Mouse (Mus musculus): ENCODE results near the gene Zc3h7b.
A peak's percentile ranks its signal among the peaks of the same experiment; 100 is the strongest.
"Not testable (repeated sequence)": the region's sequence is repeated elsewhere in the genome, so short reads cannot be mapped to it uniquely, and the experiment has no call there.

Zc3h7b gene

DNA sequence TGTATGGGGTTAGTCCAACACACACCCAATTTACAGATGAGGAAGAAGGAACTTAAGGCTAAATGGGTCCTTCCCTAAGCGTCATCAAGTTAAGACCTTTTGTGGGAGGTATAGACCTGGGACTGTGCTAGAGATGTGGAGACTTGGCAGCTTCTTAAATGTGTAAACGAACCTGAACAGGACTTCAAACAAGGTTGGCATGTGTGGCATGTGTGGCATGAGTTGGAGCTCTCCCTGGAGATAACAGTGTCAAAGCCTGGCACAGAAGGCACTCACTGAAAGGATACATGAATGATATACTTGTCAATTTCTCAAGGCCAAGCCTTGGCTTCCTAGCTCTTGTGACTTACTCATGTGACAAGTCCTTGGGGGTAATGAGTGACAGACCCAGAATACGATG is 5.6 kb upstream of the Zc3h7b start:
- no peak for DNase-seq (ENCODE audit: low spot score in 2 of 2)

DNA sequence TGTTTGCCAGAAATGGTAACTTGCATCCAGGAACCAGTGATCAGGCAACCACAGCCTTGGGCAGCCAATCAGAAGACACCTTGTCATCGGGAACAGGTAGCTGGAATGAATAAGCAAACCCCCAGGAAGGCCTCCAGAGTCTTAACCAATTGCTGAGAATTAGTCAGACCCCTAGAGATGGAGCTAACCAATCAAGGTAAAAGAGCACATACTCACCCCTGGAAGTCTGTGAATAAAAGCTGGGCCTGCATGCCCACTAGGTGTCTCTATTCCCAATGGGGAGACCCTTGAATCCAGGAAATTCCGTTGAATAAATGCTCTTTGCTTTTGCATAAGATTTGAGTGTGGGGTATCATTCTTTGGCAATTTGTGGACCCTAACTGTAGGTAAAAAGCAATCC is 4.9 kb upstream of the Zc3h7b start:
- DNase-seq (ENCODE audit: low spot score in 2 of 2), result no peak

DNA sequence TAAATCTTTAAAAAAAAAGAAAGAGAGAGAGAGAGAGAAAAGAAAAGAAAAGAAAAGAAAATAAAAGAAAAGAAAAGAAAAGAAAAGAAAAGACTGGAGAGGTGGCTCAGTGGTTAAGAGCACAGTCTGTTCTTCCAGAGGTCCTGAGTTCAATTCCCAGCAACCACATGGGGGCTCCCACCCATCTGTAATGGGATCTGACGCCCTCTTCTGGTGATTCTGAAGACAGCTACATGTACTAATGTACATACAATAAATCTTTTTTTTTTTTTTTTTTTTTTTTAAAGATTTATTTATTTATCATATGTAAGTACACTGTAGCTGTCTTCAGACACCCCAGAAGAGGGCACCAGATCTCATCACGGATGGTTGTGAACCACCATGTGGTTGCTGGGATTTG is 2.5 kb upstream of the Zc3h7b start:
- not testable (repeated sequence) for DNase-seq (ENCODE audit: low spot score in 2 of 2)

DNA sequence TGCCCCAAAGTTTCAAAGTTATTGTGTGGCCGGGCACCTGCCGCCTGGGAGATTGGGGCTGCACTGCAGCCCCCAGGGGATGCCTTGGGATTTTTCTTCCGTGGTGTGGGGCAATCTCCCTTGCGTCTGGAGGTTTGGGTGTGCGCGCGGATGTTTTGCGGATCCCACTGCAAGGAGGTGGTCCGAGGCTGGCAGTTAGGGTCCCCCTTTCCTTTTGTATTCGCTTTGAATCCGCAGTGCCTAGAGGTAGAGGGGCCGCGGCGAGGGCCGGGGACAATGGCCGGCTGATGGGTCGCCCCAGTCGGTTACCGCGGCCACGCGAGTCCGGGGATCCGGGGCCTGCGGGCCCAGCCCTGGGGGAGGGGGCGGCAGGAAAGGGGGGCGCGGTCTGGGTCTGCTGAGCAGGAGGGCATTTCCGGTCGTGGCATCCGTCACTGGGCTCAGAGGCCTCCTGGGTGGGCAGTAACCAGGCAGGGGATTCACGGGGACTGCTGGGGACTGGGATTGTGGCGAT is 801 bp downstream of the Zc3h7b start:
- DNase-seq (ENCODE audit: low spot score in 2 of 2), result peak; percentile 67 to 82

DNA sequence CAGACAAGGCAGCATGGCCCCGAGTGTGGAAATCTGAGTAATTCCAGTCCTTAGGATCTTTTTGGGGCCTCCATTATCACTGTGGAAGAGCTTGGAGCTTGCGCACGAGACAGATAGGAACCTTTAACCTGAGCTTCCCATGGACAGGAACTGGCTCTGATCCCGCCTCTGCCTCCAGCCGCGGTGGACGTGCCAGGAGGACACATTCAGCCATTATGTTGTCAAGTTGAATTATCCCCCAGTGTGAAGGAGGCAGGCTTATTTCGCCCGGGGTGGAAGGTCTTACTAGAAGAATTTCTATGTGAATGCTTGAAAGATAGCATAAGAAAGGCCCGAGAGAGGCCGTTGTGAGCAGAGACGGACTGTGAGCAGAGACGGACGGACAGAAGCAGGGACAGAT is 4.9 kb downstream of the Zc3h7b start:
- DNase-seq (ENCODE audit: low spot score in 2 of 2), result no peak

DNA sequence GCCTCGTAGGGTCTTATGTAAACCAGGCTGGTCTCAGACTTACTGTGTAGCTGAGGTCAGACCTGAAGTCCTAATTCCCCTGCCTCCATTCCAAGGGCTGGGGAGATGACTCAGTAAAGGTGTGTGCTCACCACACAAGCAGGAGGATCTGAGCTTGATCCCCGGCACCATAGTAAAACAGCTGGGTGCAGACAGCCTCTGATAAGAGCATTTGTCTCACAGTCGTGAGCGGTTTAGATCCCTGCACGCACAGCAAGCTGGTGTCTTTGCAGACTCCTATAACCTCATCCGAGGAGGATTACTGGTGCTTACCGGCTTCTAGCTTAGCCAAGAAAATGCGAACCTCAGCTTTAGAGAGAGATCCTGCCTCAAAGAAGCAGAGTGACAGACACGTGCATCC is 8.8 kb downstream of the Zc3h7b start:
- DNase-seq (ENCODE audit: low spot score in 2 of 2), result no peak

DNA sequence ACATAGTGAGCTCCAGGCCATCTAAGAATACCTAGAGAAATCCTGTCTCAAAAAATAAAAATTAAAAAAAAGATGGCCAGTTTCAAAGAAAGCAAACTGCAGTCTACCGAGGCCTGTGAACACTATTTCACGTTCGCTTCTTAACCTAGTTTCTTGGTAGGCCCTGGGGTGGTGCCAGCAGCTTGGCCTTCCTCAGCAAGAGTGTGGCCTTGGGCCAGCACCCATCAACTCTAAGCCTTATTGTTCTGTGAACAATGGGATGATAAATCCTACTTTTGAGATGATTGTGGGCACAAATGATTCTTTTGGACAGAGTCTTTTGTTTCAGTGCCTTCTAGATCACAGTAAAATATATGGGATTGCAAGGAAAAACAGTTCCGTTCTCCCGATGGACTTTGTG is 13.8 kb downstream of the Zc3h7b start:
- DNase-seq (ENCODE audit: low spot score in 2 of 2), result no peak

DNA sequence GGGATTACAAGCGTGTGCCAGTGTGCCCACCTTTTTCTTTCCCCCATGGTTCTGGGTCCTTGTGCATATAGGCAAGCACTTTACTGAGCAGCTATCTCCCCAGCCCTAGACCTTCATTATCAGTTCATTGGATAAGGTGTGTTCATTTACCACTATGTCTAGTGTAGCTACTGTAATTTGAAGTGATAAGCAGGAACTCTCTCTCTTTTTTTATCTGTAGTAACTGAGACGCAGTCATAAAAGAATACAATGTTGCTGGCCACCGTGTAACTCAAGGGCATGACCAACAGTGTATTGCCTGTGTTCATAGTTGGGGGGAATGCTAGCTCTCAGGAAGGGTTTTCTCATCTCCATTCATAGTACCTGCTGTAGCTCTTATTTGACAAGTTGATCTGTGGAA is 14.7 kb downstream of the Zc3h7b start:
- DNase-seq (ENCODE audit: low spot score in 2 of 2), result no peak

DNA sequence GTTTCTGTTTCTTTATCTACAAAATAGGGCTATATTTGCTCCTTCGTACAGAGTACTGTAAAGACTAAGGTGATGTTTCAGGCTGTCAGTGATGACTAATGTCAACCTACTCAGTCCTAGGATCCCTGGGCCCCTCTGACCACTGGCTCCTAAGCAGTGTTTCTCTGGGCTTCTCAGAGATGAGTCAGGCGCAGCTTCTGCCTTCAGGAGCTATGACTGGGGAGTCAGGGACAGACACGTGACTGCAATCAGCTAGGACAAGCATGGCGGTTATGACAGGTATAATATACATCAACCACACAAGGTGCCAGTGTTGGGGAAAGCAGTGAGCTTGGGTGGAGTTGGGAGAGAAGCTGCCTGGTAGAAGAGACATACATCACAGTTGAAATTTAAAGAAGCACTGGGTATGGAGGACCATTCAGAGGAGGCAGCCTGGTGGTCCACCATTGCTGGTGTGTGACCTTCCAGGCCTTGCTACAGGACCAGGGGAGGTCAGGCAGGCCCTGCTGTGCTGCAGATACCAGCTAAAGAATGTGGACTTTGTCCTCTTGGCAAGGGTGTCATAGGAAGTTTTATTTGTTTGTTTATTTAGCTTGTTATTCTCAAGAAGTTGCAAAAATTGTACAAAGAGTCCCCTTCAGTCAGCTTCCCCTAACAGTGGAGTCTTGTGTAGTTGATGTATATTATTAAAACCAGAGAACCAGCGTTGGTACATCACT is 15.7 kb downstream of the Zc3h7b start:
- DNase-seq (ENCODE audit: low spot score in 2 of 2), result no peak

DNA sequence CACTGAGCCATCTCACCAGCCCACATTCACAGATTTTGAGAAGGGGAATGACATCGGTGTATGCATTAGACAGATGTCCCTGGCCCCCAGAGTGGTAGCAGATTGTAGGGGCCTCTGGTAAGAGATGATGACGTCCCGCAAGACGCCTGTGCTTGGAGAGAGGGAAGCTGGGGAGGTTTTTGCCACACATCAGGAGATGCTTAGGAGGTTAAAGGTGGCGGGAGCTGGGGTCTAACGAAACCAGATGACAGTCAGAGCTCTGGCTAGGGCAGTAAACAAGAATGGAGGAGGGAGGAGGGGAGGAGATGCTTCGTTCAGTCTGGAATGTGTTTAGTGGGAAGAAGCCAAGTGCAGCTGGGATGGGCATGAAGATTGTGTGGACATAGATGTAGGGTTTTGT is 16.5 kb downstream of the Zc3h7b start:
- DNase-seq (ENCODE audit: low spot score in 2 of 2), result no peak

DNA sequence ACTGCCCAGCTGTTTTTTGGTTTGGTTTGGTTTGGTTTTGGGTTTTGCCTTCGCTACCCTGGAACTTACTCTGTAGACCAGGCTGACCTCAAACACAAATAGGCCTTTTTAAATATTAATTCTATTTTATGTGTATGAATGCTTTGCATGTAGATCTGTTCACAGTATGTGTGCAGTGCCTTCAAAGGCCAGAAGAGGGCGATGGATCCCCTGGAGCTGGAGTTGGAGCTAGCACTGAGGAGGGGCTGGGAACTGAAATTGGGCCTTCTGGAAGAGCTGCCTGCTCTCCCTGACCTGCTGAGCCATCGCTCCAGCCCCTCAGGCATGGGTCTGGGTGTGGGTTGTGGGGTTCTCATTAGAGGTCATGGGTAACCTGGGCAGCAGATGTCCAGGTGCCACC is 17.1 kb downstream of the Zc3h7b start:
- no peak for DNase-seq (ENCODE audit: low spot score in 2 of 2)

DNA sequence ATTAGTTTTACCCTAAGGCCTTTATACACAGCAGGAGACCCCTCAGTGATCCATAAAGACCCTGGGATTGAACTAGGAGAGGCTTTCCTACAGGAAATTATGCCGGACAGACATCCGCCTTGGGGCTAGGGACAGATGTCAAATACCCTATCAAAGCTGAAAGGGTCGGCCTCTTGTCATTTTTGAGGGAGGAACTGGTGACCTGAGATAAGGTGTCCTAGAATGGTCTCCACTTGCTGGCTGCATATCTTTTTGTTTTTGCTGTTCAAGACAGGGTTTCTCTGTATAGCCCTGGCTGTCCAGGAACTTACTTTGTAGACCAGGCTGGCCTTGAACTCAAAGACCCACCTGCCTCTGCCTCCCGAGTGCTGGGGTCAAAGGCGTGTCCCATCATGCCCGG is 19.7 kb downstream of the Zc3h7b start:
- no peak for DNase-seq (ENCODE audit: low spot score in 2 of 2)

DNA sequence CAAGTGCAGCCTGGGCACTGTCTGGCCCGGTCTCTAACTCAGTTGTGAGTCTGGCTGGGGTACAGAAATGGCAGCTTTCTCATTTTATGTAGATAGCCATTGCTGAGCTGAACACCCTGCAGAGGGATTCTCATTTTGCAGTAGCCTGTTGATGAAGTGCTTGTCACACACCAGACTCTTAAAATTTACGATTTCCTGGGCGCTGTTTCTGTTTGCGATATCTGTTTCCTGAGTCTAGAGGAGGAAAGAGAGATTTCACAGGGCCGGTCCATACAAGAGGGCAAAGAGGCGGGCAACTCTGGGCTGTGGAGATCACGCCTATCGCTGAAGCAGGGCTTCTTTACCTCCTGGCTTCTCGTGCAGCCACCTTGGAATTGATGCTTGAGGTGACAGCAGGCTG is 20.8 kb downstream of the Zc3h7b start:
- no peak for DNase-seq (ENCODE audit: low spot score in 2 of 2)

DNA sequence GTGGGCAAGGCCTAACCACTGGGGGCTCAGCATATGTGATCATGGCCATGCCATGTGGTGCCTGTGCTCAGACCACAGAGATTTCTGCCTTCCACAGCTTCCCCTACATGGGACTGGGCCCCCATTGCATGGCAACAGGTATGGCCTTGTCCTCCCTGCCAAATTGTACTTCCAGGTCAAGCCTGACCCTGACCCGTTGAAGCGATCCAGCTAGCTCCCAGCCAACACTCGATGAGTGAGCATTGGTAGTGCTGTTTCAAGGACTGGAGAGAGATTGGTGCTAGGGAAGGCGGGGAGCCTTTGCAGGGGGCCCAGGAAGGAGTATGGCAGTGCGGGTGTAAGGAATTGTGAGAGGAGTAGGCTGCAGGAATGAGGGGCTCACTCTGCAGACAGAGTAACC is 21.6 kb downstream of the Zc3h7b start:
- no peak for DNase-seq (ENCODE audit: low spot score in 2 of 2)

DNA sequence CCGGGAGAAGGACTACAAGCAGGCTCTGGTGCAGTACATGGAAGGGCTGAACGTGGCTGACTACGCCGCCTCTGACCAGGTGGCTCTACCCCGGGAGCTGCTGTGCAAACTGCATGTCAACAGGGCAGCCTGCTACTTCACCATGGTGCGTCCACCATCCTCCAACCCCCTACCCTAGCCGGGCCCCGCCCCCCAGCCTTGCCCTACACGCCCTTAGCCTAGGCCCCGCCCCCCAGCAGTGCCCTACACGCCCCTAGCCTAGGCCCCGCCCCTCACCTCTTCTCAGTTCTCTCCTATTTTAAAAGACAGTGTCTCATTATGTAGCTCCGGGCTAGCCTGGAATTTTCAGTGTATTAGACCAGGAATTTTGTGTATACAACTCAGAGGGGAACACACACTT is 24.2 kb downstream of the Zc3h7b start:
- no peak for DNase-seq (ENCODE audit: low spot score in 2 of 2)

DNA sequence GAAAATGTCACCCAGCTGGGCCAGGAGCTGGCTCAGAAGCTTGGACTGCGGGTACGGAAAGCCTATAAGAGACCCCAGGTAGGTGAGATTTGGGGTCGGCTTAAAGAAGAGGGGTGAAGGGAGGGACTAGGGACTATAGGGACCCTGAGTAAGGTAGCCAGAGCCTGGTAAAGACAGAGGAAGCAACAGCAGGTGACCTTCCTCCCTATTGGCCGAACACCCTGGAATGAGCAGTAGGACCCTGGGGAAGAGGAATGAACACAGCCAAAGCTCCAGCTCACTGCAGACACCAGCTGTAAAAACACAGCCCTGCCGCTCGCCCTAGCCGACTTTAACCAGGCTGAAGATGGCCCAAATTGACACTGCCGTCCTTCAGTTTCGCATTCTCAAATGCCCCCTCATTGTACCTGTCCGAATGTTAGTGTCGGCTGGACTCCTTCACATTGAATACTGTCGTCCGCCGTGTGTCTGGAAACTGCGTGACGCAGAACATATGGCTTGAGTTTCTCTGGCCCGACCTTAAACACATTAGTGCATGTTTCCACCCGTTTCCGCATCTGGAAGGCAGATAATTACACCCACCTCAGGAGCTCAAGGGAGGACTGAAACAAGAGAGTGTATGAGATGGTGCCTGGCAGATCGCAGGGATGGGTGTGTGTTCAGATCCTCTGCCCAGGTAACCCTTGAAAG is 27.7 kb downstream of the Zc3h7b start:
- no peak for DNase-seq (ENCODE audit: low spot score in 2 of 2)

DNA sequence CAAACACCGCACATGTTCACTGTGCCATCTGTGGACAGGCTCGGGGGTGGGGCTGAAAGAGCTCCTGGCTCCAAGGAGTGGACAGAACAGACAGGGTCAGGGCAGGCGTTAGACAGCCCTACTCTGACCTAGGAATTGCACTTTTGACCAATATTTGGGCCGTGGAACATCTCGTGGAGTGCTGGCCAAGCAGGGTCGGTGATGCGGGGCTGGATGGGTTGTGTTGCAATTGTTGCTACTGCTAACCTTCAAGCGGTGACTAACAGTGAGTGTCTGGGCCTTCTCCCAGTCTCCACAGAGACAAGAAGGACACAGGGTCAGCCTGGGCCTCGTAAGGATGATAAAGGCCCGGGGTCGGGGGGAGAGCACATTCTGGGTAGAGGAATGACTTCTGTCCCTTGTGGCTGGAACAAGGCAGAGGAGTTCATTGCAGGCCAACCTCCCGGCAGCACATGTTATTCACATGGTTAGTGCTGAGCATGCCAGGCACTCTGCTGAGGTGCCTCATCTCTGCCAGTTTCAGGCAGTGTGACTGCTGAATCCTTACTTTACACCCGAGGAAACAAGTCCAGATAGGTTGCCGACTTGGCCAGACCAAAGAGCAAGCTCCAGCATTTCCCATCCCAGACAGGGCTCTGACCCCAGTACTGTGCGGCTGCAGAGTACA is 29.8 kb downstream of the Zc3h7b start:
- DNase-seq (ENCODE audit: low spot score in 2 of 2), result no peak

DNA sequence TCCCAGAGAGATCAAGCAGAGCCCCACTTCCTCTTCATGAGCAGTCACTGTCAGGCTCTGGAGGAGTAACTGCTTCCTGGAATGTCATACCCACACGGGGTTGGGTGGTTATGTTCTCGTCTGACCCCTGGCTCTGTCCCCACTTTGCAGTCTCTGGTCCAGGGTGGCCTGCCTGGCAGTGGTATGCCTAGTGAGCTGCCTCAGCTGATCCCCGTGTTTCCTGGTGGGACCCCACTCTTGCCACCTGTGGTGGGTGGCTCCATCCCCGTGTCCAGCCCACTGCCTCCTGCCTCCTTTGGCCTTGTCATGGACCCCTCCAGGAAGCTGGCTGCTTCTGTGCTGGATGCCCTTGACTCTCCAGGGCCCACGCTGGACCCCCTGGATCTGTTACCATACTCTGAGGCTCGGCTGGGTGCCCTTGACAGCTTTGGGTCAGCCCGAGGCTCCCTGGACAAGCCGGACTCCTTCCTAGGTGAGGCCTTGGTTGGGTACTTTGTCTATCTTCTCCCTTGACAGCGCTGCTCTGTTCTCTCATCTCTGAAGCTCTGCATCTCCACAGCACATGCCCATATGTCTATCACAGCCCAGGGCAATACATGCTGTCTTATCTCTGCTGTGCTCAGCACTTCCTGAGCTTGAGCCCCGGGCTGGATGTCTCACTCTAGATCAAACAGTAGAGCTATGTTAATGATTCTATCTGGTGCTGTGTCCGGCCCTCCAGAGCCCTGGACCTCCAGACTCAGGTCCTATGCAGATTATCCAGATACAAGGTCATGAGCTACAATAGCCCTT is 32.0 kb downstream of the Zc3h7b start:
- DNase-seq (ENCODE audit: low spot score in 2 of 2), result no peak

DNA sequence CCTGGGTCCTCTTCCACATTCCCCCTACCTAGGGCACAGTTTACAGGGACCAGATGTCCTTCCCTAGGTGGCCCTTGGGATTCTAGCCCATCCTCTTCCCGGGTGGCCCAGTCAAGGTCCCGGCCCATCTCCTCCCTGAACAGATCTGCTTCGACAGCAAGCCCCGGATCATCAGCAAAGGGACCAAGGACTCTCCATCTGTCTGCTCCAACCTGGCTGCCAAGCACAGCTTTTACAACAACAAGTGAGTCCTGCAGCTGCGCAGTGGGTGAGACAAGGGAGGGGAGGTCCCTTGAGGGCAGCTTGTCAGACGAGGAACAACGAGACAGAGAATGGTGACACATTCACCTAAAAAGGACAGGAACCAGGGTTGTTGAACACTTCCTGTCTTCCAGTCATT is 37.0 kb downstream of the Zc3h7b start:
- no peak for DNase-seq (ENCODE audit: low spot score in 2 of 2)

DNA sequence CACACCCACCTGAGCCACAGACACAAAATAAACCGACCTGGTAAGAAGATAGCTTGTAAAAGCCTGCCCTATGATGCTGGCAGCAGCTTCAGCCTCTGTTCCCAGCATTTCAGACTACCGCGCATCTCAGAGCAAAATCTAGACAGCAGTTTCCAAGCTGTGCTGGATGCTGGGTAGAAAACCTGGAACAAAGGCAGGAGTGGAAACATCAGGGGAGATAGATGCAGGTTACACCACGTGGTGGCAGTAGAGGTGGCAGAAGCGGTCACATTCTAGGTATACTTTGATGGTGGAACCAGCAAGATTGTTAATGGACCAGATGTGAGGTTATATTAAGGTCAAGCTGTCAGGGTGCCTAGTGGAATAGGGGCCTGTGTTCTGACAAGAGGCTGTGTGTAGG is 39.9 kb downstream of the Zc3h7b start:
- DNase-seq (ENCODE audit: low spot score in 2 of 2), result no peak

DNA sequence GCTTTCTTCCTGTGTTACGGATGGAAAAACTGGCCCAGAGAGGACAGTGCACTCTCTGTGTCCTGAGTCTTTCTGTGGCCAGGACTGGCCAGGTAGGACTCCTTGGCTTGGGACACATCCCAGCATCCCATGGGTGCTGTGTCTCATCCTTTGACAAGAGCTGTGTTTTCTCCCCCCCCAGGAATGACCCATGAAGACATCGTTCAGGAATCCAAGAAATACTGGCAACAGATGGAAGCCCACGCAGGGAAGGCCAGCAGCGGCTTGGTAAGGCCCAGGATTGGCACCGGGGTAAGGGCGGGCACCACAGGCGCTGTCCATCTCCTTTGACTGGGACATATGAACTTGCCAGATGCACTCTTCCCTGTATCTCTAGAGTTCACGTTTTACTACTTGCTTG is 40.8 kb downstream of the Zc3h7b start:
- DNase-seq (ENCODE audit: low spot score in 2 of 2), result no peak

DNA sequence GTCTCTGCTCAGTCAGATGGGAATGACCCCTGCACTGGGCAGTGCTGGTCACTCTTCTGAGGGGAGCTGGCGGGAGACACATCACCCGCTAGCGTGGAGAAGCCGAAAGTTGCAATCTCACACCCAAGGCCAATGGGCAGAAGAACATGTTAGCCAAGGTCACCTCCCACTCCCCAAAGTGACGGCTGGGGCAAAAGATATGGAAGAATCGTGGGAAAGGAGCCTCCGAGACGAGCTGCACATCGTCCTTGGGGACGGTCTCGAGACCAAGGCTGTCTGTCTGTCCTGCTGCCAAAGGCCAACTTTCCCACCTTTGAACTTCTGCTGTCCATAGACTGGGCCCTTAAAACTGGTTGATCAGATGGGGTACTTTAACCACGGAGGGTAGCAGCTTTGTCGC is 42.7 kb downstream of the Zc3h7b start:
- no peak for DNase-seq (ENCODE audit: low spot score in 2 of 2)
